Mouse (Mus musculus) Muller cell, postnatal 12 days (primary cell): ENCODE measurements around the gene Nsmce4a.
A peak's percentile ranks its signal among the peaks of the same experiment; 100 is the strongest.
"Not testable (repeated sequence)": the region's sequence is repeated elsewhere in the genome, so short reads cannot be mapped to it uniquely, and the experiment has no call there.

Source experiments
- DNase-seq: peaks from one replicate; pipeline ENCODE4 v3.0.0-alpha.2; 2015; ENCODE audit errors: inconsistent ontology term

The Nsmce4a gene

GRCm38 (mm10) chr7:130537068-130537467 is 35.9 kb downstream of the Nsmce4a start:
- no peak for DNase-seq

GRCm38 (mm10) chr7:130535174-130535573 is 37.7 kb downstream of the Nsmce4a start:
- no peak for DNase-seq

- DNase-seq, result peak; percentile 86
These were observed 39.3 kb downstream of the Nsmce4a start for GRCm38 (mm10) chr7:130533316-130534260.

- not testable (repeated sequence) for DNase-seq
These were observed 41.8 kb downstream of the Nsmce4a start for GRCm38 (mm10) chr7:130531138-130531537.

- no peak for DNase-seq
These were observed 45.6 kb downstream of the Nsmce4a start for GRCm38 (mm10) chr7:130527306-130527705.

GRCm38 (mm10) chr7:130523451-130523850 is 49.5 kb downstream of the Nsmce4a start:
- no peak for DNase-seq

GRCm38 (mm10) chr7:130520812-130521422 is 52.0 kb downstream of the Nsmce4a start:
- peak; percentile 4 for DNase-seq

- no peak for DNase-seq
These were observed 52.9 kb downstream of the Nsmce4a start, which contains the start of gene Ate1 for GRCm38 (mm10) chr7:130520049-130520425. TSS of gene Ate1 (minus strand) at chr7:130520369.

GRCm38 (mm10) chr7:130519096-130520048 is 53.5 kb downstream of the Nsmce4a start:
- peak; percentile 99 for DNase-seq

- peak; percentile 2 for DNase-seq
These were observed 54.5 kb downstream of the Nsmce4a start for GRCm38 (mm10) chr7:130518213-130519095.

GRCm38 (mm10) chr7:130510243-130510642 is 62.7 kb downstream of the Nsmce4a start:
- no peak for DNase-seq

GRCm38 (mm10) chr7:130503006-130503405 is 69.9 kb downstream of the Nsmce4a start:
- DNase-seq, result no peak

- DNase-seq, result no peak
These were observed 71.4 kb downstream of the Nsmce4a start for GRCm38 (mm10) chr7:130501499-130501898.

- DNase-seq, result peak; percentile 42
These were observed 79.6 kb downstream of the Nsmce4a start for GRCm38 (mm10) chr7:130493346-130493745.

GRCm38 (mm10) chr7:130492026-130492425 is 80.9 kb downstream of the Nsmce4a start:
- DNase-seq, result peak; percentile 59
